Mouse (Mus musculus): ENCODE data around the gene Cirbp.

The Cirbp gene

GRCm38 (mm10) chr10:80165392-80166128 lies at the start of gene Cirbp:
TSS of gene Cirbp (plus strand) at chr10:80165985.
- DNase-seq (ENCODE audit: low read depth): no peak

GRCm38 (mm10) chr10:80116563-80116926 lies 49.2 kb upstream of the Cirbp start:
- DNase-seq (ENCODE audit: low read depth): no peak

- no peak for DNase-seq (ENCODE audit: low read depth)
These were observed 48.7 kb upstream of the Cirbp start for GRCm38 (mm10) chr10:80116927-80117691.

- DNase-seq (ENCODE audit: low read depth): no peak
These were observed 48.0 kb upstream of the Cirbp start for GRCm38 (mm10) chr10:80117736-80118135.

GRCm38 (mm10) chr10:80118552-80118951 lies 47.2 kb upstream of the Cirbp start:
- DNase-seq (ENCODE audit: low read depth): no peak

- DNase-seq (ENCODE audit: low read depth): no peak
These were observed 45.6 kb upstream of the Cirbp start for GRCm38 (mm10) chr10:80120146-80120545.

GRCm38 (mm10) chr10:80121639-80122038 lies 44.1 kb upstream of the Cirbp start:
- no peak for DNase-seq (ENCODE audit: low read depth)

- no peak for DNase-seq (ENCODE audit: low read depth)
These were observed 41.7 kb upstream of the Cirbp start for GRCm38 (mm10) chr10:80123932-80124562.

- no peak for DNase-seq (ENCODE audit: low read depth)
These were observed 37.9 kb upstream of the Cirbp start for GRCm38 (mm10) chr10:80127920-80128319.

- no peak for DNase-seq (ENCODE audit: low read depth)
These were observed 35.9 kb upstream of the Cirbp start for GRCm38 (mm10) chr10:80129846-80130245.

- DNase-seq (ENCODE audit: low read depth): no peak
These were observed 35.3 kb upstream of the Cirbp start for GRCm38 (mm10) chr10:80130403-80131031.

- no peak for DNase-seq (ENCODE audit: low read depth)
These were observed 34.4 kb upstream of the Cirbp start for GRCm38 (mm10) chr10:80131316-80131951.

- DNase-seq (ENCODE audit: low read depth): no peak
These were observed 33.8 kb upstream of the Cirbp start for GRCm38 (mm10) chr10:80131952-80132350.

GRCm38 (mm10) chr10:80133226-80133849 lies 32.4 kb upstream of the Cirbp start:
- no peak for DNase-seq (ENCODE audit: low read depth)

GRCm38 (mm10) chr10:80134421-80134820 lies 31.4 kb upstream of the Cirbp start:
- DNase-seq (ENCODE audit: low read depth): no peak

GRCm38 (mm10) chr10:80135161-80135560 lies 30.6 kb upstream of the Cirbp start:
- DNase-seq (ENCODE audit: low read depth): no peak

- DNase-seq (ENCODE audit: low read depth): no peak
These were observed 30.1 kb upstream of the Cirbp start for GRCm38 (mm10) chr10:80135641-80136040.

- no peak for DNase-seq (ENCODE audit: low read depth)
These were observed 29.4 kb upstream of the Cirbp start for GRCm38 (mm10) chr10:80136179-80136951.

GRCm38 (mm10) chr10:80136952-80137625 lies 28.7 kb upstream of the Cirbp start:
- no peak for DNase-seq (ENCODE audit: low read depth)
